Mouse (Mus musculus): ENCODE measurements around the gene Smpd3.

The Smpd3 gene

DNA sequence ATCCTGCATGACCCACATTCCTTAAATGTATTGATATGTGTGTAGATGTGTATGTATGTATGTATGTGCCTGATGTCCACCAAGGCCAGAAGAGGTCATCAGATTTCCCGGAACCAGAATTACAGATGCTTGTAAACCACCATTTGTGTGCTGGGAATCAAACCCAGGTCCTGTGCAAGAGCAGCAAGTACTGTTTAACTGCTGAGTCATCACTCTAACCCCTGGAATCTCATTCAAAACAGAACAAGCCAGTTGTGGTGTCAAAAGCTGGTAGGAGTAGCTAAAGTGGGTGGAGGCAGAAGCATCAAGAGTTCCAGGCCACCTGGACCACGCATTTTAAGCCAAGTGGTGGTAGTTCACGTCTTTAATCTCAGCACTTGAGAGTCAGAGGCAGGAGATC, 123.8 kb downstream of the Smpd3 start:
- DNase-seq, result no peak

DNA sequence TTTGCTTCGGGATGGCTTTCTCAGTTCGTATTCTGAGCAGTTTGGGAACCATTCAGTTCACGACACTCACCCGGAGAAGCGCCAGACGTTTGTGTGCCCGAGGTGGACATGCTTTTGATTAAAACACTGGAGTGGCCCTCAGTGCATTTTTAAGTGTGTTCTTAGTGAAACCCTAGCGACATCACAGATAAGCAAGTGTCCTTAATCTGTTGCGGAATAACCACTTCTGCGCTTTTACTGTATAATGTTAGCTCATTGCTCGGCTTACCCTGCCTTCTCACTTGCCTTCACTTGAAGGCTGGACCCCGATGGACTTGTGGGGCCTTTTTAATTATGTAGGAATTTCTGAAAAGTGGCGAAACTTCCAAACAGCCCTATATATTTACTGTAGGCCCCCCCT, 126.4 kb downstream of the Smpd3 start:
- no peak for DNase-seq

DNA sequence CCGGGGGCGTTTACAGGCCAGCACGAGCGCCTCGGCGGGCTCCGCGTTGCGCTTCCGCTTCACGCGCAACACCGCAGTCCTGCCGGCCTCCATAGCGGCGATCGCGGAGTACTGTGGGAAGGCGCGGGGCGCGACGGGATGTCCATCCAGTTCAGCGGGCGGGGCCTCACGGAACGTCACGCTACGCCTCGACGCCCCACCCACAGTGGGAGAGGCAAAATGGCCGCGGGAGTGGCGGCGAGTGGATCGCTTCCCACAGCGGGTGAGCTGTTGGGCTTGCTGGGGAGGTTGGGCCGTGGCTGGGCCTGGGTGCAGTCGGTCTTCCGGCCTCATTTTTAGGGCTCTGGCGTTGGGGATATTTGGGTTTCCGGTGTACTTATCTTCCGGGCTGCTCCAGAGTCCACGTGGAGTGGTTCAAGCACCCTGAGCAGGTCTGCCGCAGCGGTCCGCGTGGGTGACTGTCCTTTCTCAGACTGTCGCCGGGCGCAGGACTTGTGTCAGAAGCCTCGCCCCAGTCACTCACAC, 126.9 kb downstream of the Smpd3 start, which contains the start of the genes Slc7a6os and Prmt7:
Gene Slc7a6os, minus strand, starts transcription at position 115 of the 525 bp plus-strand sequence.
Gene Prmt7, plus strand, starts transcription at position 116 of the 525 bp plus-strand sequence.
- peak; percentile 97 for DNase-seq

DNA sequence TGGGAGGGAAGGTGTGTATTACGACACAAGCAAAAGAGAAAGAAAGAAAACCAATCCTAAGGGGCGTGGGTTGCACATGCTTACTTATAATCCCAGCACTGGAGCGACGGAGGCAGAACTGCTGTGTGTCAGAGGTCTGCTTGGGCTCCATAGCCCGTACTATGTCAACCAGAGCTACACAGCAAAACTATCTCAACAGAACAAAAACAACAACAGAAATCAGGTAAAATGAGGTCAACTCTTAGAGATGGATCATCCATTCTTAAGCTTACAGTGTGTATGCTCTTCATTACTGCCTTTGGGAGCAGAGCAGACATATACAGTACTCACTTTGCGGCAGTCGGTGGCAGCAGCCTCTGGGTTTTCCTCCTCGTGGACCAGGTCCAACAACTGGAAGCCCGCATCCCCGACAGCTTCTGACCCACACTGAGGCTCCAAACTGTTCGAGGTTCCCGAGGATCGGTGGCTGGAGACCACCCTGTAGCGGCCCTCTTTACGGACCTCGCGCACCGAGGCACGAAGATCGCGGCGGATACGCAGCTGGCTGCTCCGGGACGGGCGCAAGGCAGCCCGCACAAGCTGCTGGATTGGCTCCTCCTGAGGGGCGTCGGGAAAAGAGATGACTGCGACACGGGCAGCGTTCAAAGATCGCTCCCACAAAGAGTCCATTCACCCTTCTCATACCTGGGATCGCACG, 127.6 kb downstream of the Smpd3 start:
- DNase-seq, result peak in 1 of 2 experiments; percentile 68

Data from cerebellum, postnatal 14 days (tissue).